ENCODE assay signal across 27 mouse cellular contexts in genomic region chr4:58189281-58189680, GRCm38 (mm10). TPM values are rescaled to one million over a fixed set of nuclear protein-coding genes. Genes with fewer than 3 reads are reported as not detected.
DNase-seq lines count a peak whose midpoint lies in the region; ATAC-seq and TF ChIP-seq lines count a peak whose summit lies in the region.
"Had no signal": no experiment of that assay in that cellular context is flagged by ENCODE, and none has a peak within 500 bp of the region (broad histone marks: within the 10 kb centered on the region; RNA-seq: fewer than 3 reads in every experiment).

No protein-coding gene starts in this region.

- H3K4me1 ChIP-seq in kidney, postnatal 0 days (replicated peaks; ENCODE audit: insufficient read depth, low read length): no peaks in the 10 kb centered on the region
- H3K4me1 ChIP-seq: hindbrain, embryonic 10.5 days; hindbrain, embryonic 13.5 days had no signal

- TF ChIP-seq CTCF in gastrocnemius, adult 2 months (IDR thresholded peaks at IDR 0.05): no peak
- no peak for TF ChIP-seq CTCF in kidney, postnatal 0 days (IDR thresholded peaks at IDR 0.05; ENCODE audit: low read depth)

- H3K27me3 ChIP-seq in kidney, postnatal 0 days (ENCODE audit: insufficient read depth, low read length): no peaks in the 10 kb centered on the region
- H3K27me3 ChIP-seq: embryonic facial prominence, embryonic 13.5 days; heart, embryonic 15.5 days; hindbrain, embryonic 13.5 days had no signal

- no peak for ATAC-seq in kidney, postnatal 0 days (replicated peaks; ENCODE audit: low FRiP score, low read depth)
- no peak for ATAC-seq in cerebellum, adult (ENCODE audit: insufficient number of reproducible peaks, low FRiP score, low TSS enrichment)
- ATAC-seq: forebrain, embryonic 14.5 days; forebrain, postnatal 0 days; hindbrain, embryonic 16.5 days had no signal

- intact Hi-C loops in gastrocnemius, adult 2 months (cut with DNase I): no loop called here
- intact Hi-C loops in gastrocnemius, postnatal 36 days (cut with DNase I): no loop called here

- H3K9me3 ChIP-seq in kidney, postnatal 0 days (replicated peaks; ENCODE audit: low read length): no peaks in the 10 kb centered on the region
- H3K9me3 ChIP-seq: embryonic facial prominence, embryonic 10.5 days; embryonic facial prominence, embryonic 13.5 days; heart, embryonic 15.5 days; hindbrain, embryonic 10.5 days; hindbrain, embryonic 13.5 days had no signal

- no peak for DNase-seq in gastrocnemius, adult 2 months
- DNase-seq in gastrocnemius, postnatal 36 days: no peak
- DNase-seq in kidney, postnatal 0 days (ENCODE audit: low spot score): peak; percentile 75
- no peak for DNase-seq in kidney, adult 18-20 months
- DNase-seq in Muller cell, postnatal 12 days (ENCODE audit: inconsistent ontology term): peak; percentile 3
- DNase-seq in mesoderm, embryonic 11.5 days (ENCODE audit: low read depth, low spot score): peak; percentile 14
- DNase-seq: adrenal gland, adult 2 months; adrenal gland, postnatal 14 days; cerebellum, adult 11-12 months; cerebellum, adult 8-10 months; cerebellum, postnatal 10 days; cerebellum, postnatal 36 days; embryo, embryonic 11 days; forebrain, postnatal 0 days; gastrocnemius, postnatal 25 days; heart, postnatal 10 days; heart, postnatal 36 days had no signal

- 26% methylated on average over 5 of the region's 5 CpGs for WGBS in kidney, postnatal 0 days

- no peaks in the 10 kb centered on the region for H3K36me3 ChIP-seq in kidney, postnatal 0 days (ENCODE audit: insufficient read depth, low read length)
- H3K36me3 ChIP-seq: embryonic facial prominence, embryonic 10.5 days; embryonic facial prominence, embryonic 13.5 days; heart, embryonic 15.5 days; hindbrain, embryonic 10.5 days; hindbrain, embryonic 13.5 days had no signal

- H3K9ac ChIP-seq in kidney, postnatal 0 days (ENCODE audit: low read depth, low read length): no peak overlapping the region
- H3K9ac ChIP-seq: embryonic facial prominence, embryonic 13.5 days; forebrain, postnatal 0 days; heart, embryonic 15.5 days; hindbrain, embryonic 13.5 days had no signal

- H3K4me3 ChIP-seq in gastrocnemius, adult 2 months: no peak overlapping the region
- no peak overlapping the region for H3K4me3 ChIP-seq in kidney, postnatal 0 days (replicated peaks; ENCODE audit: low read depth, low read length)
- H3K4me3 ChIP-seq: embryonic facial prominence, embryonic 10.5 days; embryonic facial prominence, embryonic 13.5 days; heart, embryonic 15.5 days; hindbrain, embryonic 10.5 days; hindbrain, embryonic 13.5 days had no signal

- no peak overlapping the region for H3K4me2 ChIP-seq in kidney, postnatal 0 days (ENCODE audit: low read length)
- H3K4me2 ChIP-seq: embryonic facial prominence, embryonic 13.5 days; heart, embryonic 11.5 days; heart, embryonic 15.5 days; hindbrain, embryonic 13.5 days had no signal

- 0 out of 2 replicates have a peak overlapping the region, but pooled peaks have one; percentile 28 for H3K27ac ChIP-seq in gastrocnemius, adult 2 months
- no peak overlapping the region for H3K27ac ChIP-seq in kidney, postnatal 0 days
- H3K27ac ChIP-seq: embryonic facial prominence, embryonic 10.5 days; embryonic facial prominence, embryonic 13.5 days; heart, embryonic 15.5 days; hindbrain, embryonic 10.5 days; hindbrain, embryonic 13.5 days had no signal

RNA-seq across cellular contexts. Expression of gene Svep1, which starts 17.4 kb away (rescaled TPM):
- total RNA-seq in gastrocnemius, adult 2 months (2021): 1 to 10 TPM; 5.1 to 7.5 TPM
- 1 to 10 TPM; 6.5 to 6.8 TPM for total RNA-seq in gastrocnemius, postnatal 36 days (2021)
- polyA plus RNA-seq in kidney, postnatal 0 days (2015; fragmentation: Nextera tagmentation; extraction: Ambion mirVana): 2.4 and 2.5 TPM in 2 replicates
- total RNA-seq: granulocyte monocyte progenitor cell, adult 5-6 weeks had no signal

Comparison
In these comparisons a context has a peak if more than half of its experiments do, and no peak if none do; other contexts are left out.
1. DNase-seq: peak in kidney, postnatal 0 days (single experiment), Muller cell, postnatal 12 days (single experiment) and mesoderm, embryonic 11.5 days (single experiment); none in gastrocnemius, adult 2 months (single experiment), gastrocnemius, postnatal 36 days (0 of 2) and kidney, adult 18-20 months (single experiment).